Mouse (Mus musculus) inflammation-experienced regulatory T-cells (primary cell): ENCODE measurements around the gene Taco1. TPM values are rescaled to one million over a fixed set of nuclear protein-coding genes. Genes with fewer than 3 reads are reported as not detected.

Experiments used
- polyA plus RNA-seq, 2 experiments: library from polyadenylated mRNA; unstranded; fragments of 100-300 nt; shearing (Covaris generic); gene quantifications; one replicate each; pipeline ENCODE4 v1.2.1; 2017

Taco1 gene
- polyA plus RNA-seq, result 10 to 100 TPM; 14.6 to 23.5 TPM

GRCm38 (mm10) chr11:106065923-106066571 lies at the start of gene Taco1:
Gene Taco1, plus strand, starts transcription at chr11:106066061.

GRCm38 (mm10) chr11:106036548-106037417 lies 29.1 kb upstream of the Taco1 start, which contains the start of gene Dcaf7:
Gene Dcaf7, plus strand, starts transcription at chr11:106036872.

GRCm38 (mm10) chr11:106083708-106084701 lies 18.1 kb downstream of the Taco1 start, which contains the start of gene Map3k3:
Gene Map3k3, plus strand, starts transcription at chr11:106084613.

Other genes starting within 250 kb of the Taco1 start
- 1 to 10 TPM; 3.9 to 4.8 TPM for gene Cyb561, start 112.7 kb upstream of the Taco1 start, polyA plus RNA-seq
- gene Ace, start 98.1 kb upstream of the Taco1 start, polyA plus RNA-seq, result 1 to 10 TPM in 1 of 2 experiments, under 1 TPM in 1; 0.14 to 1.4 TPM
- gene Ace3, start 71.4 kb upstream of the Taco1 start, polyA plus RNA-seq, result under 1 TPM in 1 of 2 experiments, not detected in 1; 0.71 TPM
- gene Kcnh6, start 57.9 kb upstream of the Taco1 start, polyA plus RNA-seq, result under 1 TPM; 0.11 to 0.38 TPM
- gene Dcaf7, start 29.2 kb upstream of the Taco1 start, polyA plus RNA-seq, result 100 to 1,000 TPM in 1 of 2 experiments, 10 to 100 TPM in 1; 81.3 to 108 TPM
- gene Map3k3, start 18.6 kb downstream of the Taco1 start, polyA plus RNA-seq, result 100 to 1,000 TPM in 1 of 2 experiments, 10 to 100 TPM in 1; 88.9 to 117 TPM
- gene Gm10840, start 94.8 kb downstream of the Taco1 start, polyA plus RNA-seq, result 1 to 10 TPM; 1.2 to 4.5 TPM
- 1,000 to 10,000 TPM; 1,428 to 1,622 TPM for gene Limd2, start 94.8 kb downstream of the Taco1 start, polyA plus RNA-seq
- gene Strada, start 136.1 kb downstream of the Taco1 start, polyA plus RNA-seq, result 10 to 100 TPM; 35.2 to 44.5 TPM
- 100 to 1,000 TPM; 109 to 115 TPM for gene Ccdc47, start 150.3 kb downstream of the Taco1 start, polyA plus RNA-seq
- 100 to 1,000 TPM in 1 of 2 experiments, 10 to 100 TPM in 1; 94.5 to 104 TPM for gene Ddx42, start 150.9 kb downstream of the Taco1 start, polyA plus RNA-seq
- 10 to 100 TPM; 67.1 to 82.1 TPM for gene Ftsj3, start 190.0 kb downstream of the Taco1 start, polyA plus RNA-seq
- gene Psmc5, start 190.1 kb downstream of the Taco1 start, polyA plus RNA-seq, result 100 to 1,000 TPM; 177 to 179 TPM
- 100 to 1,000 TPM; 151 to 190 TPM for gene Smarcd2, start 206.9 kb downstream of the Taco1 start, polyA plus RNA-seq
- gene Tcam1, start 210.6 kb downstream of the Taco1 start, polyA plus RNA-seq, result under 1 TPM; 0.07 to 0.45 TPM
- gene Gh, start 235.8 kb downstream of the Taco1 start, polyA plus RNA-seq, result under 1 TPM in 1 of 2 experiments, not detected in 1; 0.55 TPM
- 10 to 100 TPM; 34.7 to 52.4 TPM for gene Cd79b, start 248.7 kb downstream of the Taco1 start, polyA plus RNA-seq